Mouse (Mus musculus) ES-CJ7 (cell line): ENCODE measurements around the gene Tbc1d24.

Experiments
- DNase-seq: peaks from one replicate; pipeline ENCODE4 v3.0.0; 2011; ENCODE audit warnings: low read depth, low spot score

Gene Tbc1d24

GRCm38 (mm10) chr17:24209916-24210240, 4.5 kb upstream of the Tbc1d24 start:
- no peak for DNase-seq

- peak; percentile 70 for DNase-seq
These were observed 3.9 kb upstream of the Tbc1d24 start, which contains the start of gene Ntn3 for GRCm38 (mm10) chr17:24209043-24209915. Gene Ntn3, minus strand, starts transcription at chr17:24209531.

- no peak for DNase-seq
These were observed 3.3 kb upstream of the Tbc1d24 start for GRCm38 (mm10) chr17:24208641-24209042.

GRCm38 (mm10) chr17:24207768-24208640, 2.6 kb upstream of the Tbc1d24 start:
- DNase-seq = no peak

DNA sequence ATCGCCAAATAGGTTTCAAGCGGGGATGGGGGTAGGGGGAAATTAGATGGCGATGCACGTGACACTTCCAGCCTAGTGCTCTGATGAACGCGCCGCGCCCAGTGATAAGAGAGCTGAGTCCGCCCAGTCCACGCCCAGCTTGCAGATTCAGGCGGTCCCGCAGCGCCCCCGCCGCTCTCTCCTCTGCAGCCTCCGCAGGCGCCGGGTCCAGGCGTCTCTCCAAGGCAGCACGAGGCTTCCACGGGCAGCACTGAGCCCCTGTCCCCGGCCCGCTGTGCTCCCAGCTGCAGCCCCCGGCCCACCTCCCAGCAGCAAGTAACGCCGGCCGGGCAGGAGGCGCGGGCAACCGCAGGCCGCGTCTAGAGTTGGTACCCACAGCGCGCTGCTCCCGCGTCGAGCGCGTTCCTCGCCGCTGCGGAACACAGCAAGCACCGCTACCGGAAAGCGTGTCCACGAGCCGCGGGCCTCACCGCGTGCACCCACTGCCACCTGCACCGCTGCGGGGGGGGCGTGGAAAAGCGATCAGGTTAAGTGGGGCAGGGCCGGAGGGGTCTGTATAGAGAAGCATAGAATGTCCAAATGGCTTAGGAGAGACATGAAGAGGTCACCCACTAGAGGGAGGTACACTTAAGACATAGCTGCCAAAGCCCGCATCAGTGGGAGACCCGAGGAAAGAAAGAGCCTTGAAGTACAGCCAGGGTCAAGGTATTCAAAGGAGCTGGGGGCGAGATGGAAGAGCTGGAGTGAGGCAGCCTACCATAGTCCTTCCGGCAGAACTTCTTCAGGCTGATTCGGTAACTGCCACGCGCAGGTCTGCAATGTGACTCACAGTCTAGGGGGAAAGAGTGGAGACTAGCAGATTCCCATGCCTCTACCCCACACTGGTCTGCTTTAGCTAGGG, 1.3 kb upstream of the Tbc1d24 start:
- DNase-seq = peak; percentile 66

- DNase-seq = peak; percentile 32
These were observed 573 bp upstream of the Tbc1d24 start for GRCm38 (mm10) chr17:24205908-24206361.

GRCm38 (mm10) chr17:24204846-24205245, 516 bp downstream of the Tbc1d24 start:
- no peak for DNase-seq

GRCm38 (mm10) chr17:24203611-24204534, 1.5 kb downstream of the Tbc1d24 start:
- no peak for DNase-seq

GRCm38 (mm10) chr17:24203068-24203467, 2.3 kb downstream of the Tbc1d24 start:
- DNase-seq = peak; percentile 79

GRCm38 (mm10) chr17:24201092-24201491, 4.3 kb downstream of the Tbc1d24 start:
- no peak for DNase-seq

DNA sequence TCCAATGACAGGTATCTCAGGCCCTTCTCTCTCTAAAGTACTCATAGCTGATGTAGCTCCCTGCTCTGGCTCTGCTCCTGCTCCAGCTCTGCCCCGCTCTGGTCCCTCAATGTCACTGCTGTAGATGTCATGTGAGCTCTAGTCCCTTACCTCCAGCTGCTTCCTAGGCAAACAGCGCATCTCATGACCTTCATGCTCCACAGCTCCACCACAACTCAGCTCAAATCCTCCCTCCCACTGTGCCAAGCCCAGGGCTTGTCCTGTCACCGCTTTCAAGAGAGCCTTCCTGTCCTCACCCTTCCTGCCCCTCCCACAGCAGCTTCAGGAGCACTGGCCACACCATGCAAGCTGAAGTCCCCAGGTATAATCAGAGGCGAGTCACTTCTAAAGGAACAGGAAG, 5.6 kb downstream of the Tbc1d24 start:
- DNase-seq = peak; percentile 74

DNA sequence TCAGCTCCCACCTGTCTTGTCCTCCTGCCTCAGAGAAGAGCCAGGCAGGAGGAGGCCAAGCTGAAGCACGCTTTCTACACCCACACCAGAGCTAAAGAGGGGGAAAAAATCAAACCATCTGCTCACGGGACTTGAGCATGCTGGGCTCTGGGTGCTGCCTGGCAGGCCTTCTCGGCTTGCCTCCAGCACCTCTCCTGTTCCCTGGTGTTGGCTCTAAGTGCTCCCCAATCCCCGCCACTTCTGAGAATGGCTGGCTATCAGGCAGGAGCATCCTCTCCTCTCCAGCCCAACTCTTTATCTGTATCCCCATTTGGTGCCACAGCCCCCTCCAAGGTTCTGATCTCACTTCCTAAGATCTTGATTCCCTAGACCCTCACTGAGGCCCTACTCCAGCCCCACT, 6.1 kb downstream of the Tbc1d24 start:
- DNase-seq = no peak

- no peak for DNase-seq
These were observed 8.1 kb downstream of the Tbc1d24 start for GRCm38 (mm10) chr17:24197032-24197824.

- DNase-seq = no peak
These were observed 10.0 kb downstream of the Tbc1d24 start for GRCm38 (mm10) chr17:24195349-24195748.

DNA sequence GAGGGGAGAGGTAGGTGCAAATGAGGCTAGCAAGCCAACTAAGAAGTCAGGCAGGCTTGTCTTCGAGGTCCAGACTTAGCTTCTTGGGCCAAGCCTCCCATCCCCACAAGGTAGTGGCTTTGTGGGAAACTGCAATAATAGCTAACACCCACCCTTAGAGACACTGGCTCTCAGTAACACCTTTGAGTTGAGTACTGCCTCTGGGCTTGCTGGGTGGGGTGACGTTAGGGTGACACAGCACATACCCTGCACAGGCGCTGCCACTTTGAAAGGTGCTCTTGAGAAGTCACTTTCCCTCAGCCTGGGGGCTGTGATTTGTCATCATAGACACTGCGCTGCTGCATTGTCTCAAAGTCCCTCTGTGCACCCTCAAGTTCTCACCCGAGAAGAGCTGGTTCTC, 11.6 kb downstream of the Tbc1d24 start:
- DNase-seq = no peak

DNA sequence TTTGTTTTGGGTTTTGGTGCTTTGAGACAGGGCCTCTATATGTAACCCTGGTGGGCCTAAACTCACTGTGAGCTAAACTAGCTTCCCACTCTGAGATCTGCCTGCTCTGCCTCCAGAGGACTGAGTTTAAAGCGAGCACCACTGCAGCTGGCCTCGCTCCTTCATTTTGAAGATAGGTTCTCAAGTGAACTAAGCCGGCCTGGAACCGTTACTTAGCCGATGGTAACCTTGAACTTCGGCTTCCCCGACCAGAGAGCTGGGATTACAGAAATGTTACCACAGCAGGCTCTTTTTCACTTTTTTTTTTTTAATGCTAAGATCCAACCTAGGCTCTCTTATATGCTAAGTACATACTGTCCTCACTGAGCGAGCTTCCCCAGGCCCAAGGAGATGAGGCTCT, 12.1 kb downstream of the Tbc1d24 start:
- DNase-seq = no peak

- DNase-seq = no peak
These were observed 12.5 kb downstream of the Tbc1d24 start for GRCm38 (mm10) chr17:24192848-24193247.

DNA sequence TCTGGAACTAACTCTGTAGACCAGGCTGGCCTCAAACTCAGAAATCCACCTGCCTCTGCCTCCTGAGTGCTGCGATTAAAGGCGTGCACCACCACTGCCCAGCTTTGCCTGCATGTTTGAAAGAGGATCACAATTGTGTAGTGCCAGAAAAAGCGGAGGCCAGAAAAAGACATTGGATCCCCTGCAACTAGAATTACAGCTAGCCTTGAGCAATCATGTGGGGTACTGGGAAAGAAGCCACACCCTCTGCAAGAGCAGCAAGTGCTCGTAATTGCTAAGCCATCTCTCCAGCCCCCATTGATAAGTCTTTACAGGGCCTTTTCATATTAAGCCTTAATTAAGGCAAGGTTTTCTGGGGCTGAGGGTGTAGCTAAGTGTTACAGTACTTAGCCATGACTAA, 13.9 kb downstream of the Tbc1d24 start:
- DNase-seq = no peak

DNA sequence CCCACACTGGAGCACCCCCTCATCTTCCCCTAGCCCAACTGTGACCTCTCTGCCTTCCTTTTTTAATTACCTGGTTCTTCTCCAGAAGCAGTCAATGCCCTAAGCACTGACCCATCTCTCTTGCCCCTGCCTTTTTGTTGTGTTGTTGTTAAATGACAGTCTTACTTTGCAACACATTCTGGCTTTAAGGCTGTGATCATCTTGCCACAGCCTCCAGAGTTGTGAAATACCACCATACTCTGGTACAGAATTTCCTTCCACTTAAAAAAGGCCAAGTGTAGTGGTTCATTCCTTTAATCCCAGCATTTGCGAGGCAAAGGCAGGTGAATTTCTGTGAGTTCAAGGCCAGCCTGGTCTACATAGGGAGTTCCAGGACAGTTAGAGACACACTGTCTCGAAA, 14.4 kb downstream of the Tbc1d24 start:
- no peak for DNase-seq

DNA sequence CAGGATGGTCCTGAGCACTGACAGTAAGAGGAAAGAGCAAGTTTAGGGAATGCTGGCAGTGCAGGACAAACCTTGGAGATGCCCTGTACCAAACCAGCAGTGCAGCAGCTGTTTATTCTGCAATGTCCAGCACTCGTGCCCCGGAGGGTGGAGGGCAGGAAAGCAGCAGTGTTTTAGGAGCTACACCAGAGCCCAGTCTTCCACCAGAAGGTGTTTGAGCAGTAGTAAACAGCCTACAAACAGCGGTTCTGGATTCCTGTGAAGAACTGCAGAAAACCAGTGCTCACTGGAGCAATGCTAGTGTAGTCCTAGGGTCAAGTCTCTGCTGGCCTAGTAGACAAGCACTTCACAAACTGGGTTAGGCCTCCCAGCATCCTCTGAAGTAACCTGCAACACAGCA, 31.1 kb downstream of the Tbc1d24 start:
- no peak for DNase-seq
